ENCODE assay signal across 9 mouse cellular contexts in the genomic region with DNA sequence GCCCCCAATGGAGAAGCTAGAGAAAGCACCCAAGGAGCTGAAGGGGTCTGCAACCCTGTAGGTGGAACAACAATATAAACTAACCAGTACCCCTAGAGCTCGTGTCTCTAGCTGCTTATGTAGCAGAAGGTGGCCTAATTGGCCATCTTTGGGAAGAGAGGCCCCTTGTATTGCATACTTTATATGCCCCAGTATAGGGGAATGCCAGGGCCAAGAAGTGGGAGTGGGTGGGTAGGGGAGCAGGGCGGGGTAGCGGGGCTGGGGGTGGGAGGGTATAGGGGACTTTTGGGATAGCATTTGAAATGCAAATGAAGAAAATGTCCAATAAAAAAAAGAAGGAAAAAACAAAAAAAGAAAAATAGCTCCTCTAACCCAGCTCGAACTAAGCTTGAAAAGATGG. TPM values are rescaled to one million over a fixed set of nuclear protein-coding genes. Genes with fewer than 3 reads are reported as not detected.
A peak's percentile ranks its signal among the peaks of the same experiment; 100 is the strongest.
DNase-seq lines count a peak whose midpoint lies in the region; ATAC-seq and TF ChIP-seq lines count a peak whose summit lies in the region.
"Not testable (repeated sequence)": the region's sequence is repeated elsewhere in the genome, so short reads cannot be mapped to it uniquely, and the experiment has no call there.
"Had no signal": no experiment of that assay in that cellular context is flagged by ENCODE, and none has a peak within 500 bp of the region (broad histone marks: within the 10 kb centered on the region; RNA-seq: fewer than 3 reads in every experiment).

No protein-coding gene starts in this region.

- in situ Hi-C loops in ES-E14 (cut with MboI; ENCODE audit: low sequenced_read_pairs in 2 of 2, unreplicated experiment in 2 of 2) = not testable (repeated sequence)

- ATAC-seq in hindbrain, embryonic 13.5 days (ENCODE audit: low FRiP score) = peak; percentile 47
- 0 out of 2 replicates have a peak, but pooled peaks have one; percentile 11 for ATAC-seq in kidney, embryonic 15.5 days (replicated peaks; ENCODE audit: low FRiP score)
- not testable (repeated sequence) for ATAC-seq in liver, embryonic 11.5 days (replicated peaks; ENCODE audit: low FRiP score); lung, postnatal 0 days
- peak; percentile 51; the same call in 1 of the 2 replicates for ATAC-seq in neural tube, embryonic 11.5 days (ENCODE audit: insufficient read depth, low FRiP score, low TSS enrichment)

- DNase-seq in ES-E14 (ENCODE audit: low read depth, low spot score); forebrain, embryonic 10.5 days (ENCODE audit: extremely low spot score, low spot score); heart, embryonic 10.5 days (ENCODE audit: low spot score); liver, embryonic 11.5 days (ENCODE audit: low spot score); lung, postnatal 0 days (ENCODE audit: low spot score); neural tube, embryonic 11.5 days (ENCODE audit: low spot score): not testable (repeated sequence)

- TF ChIP-seq CTCF in lung, postnatal 0 days (IDR thresholded peaks at IDR 0.05) = not testable (repeated sequence)

- not testable (repeated sequence) for H3K9me3 ChIP-seq in ES-E14 (ENCODE audit: control insufficient read depth, insufficient read depth, low read depth, low read length); forebrain, embryonic 10.5 days; heart, embryonic 10.5 days; hindbrain, embryonic 13.5 days; kidney, embryonic 15.5 days (replicated peaks); liver, embryonic 11.5 days (ENCODE audit: control insufficient read depth, low read length); lung, postnatal 0 days (ENCODE audit: low read length); neural tube, embryonic 11.5 days (ENCODE audit: control insufficient read depth, low read length)

- H3K4me1 ChIP-seq in ES-E14 (ENCODE audit: control insufficient read depth in 2 of 2, insufficient read depth in 2 of 2, low read length in 2 of 2, poor library complexity in 1 of 2); heart, embryonic 10.5 days; kidney, embryonic 15.5 days; liver, embryonic 11.5 days (replicated peaks; ENCODE audit: control insufficient read depth, insufficient read depth, low read length); lung, postnatal 0 days (ENCODE audit: insufficient read depth, low read depth, low read length); neural tube, embryonic 11.5 days (ENCODE audit: control insufficient read depth, insufficient read depth, low read length): not testable (repeated sequence)
- H3K4me1 ChIP-seq in forebrain, embryonic 10.5 days = peaks cover 16% of the 10 kb centered on the region
- peaks cover 32% of the 10 kb centered on the region for H3K4me1 ChIP-seq in hindbrain, embryonic 13.5 days (replicated peaks)

- WGBS in forebrain, embryonic 10.5 days = 44% methylated on average over 4 of the region's 4 CpGs
- 49% methylated on average over 4 of the region's 4 CpGs for WGBS in heart, embryonic 10.5 days
- WGBS in hindbrain, embryonic 13.5 days = 31% methylated on average over 4 of the region's 4 CpGs
- 43% methylated on average over 4 of the region's 4 CpGs for WGBS in kidney, embryonic 15.5 days
- WGBS in liver, embryonic 11.5 days = 52% methylated on average over 4 of the region's 4 CpGs
- 44% methylated on average over 4 of the region's 4 CpGs for WGBS in lung, postnatal 0 days
- WGBS in neural tube, embryonic 11.5 days = 53% methylated on average over 4 of the region's 4 CpGs

- not testable (repeated sequence) for H3K27ac ChIP-seq in ES-E14 (ENCODE audit: insufficient read depth, low read depth, low read length, poor library complexity, severe bottlenecking); liver, embryonic 11.5 days (ENCODE audit: low read depth, low read length); lung, postnatal 0 days (ENCODE audit: low read length); neural tube, embryonic 11.5 days (ENCODE audit: low read depth, low read length)
- peak overlapping the region; percentile 92 for H3K27ac ChIP-seq in forebrain, embryonic 10.5 days
- H3K27ac ChIP-seq in heart, embryonic 10.5 days = peak overlapping the region; percentile 84
- peak overlapping the region; percentile 95 for H3K27ac ChIP-seq in hindbrain, embryonic 13.5 days
- peak overlapping the region; percentile 95; the same call in 1 of the 2 replicates for H3K27ac ChIP-seq in kidney, embryonic 15.5 days

- peaks cover 91% of the 10 kb centered on the region for H3K27me3 ChIP-seq in forebrain, embryonic 10.5 days (ENCODE audit: poor library complexity, severe bottlenecking)
- H3K27me3 ChIP-seq in heart, embryonic 10.5 days (ENCODE audit: insufficient read depth, poor library complexity, severe bottlenecking) = peaks cover 51% of the 10 kb centered on the region; the same call in 1 of the 2 replicates
- H3K27me3 ChIP-seq in hindbrain, embryonic 13.5 days = peaks cover 74% of the 10 kb centered on the region
- peaks cover 49% of the 10 kb centered on the region for H3K27me3 ChIP-seq in kidney, embryonic 15.5 days
- H3K27me3 ChIP-seq in liver, embryonic 11.5 days (replicated peaks; ENCODE audit: control insufficient read depth, insufficient read depth, low read length) = peaks cover 29% of the 10 kb centered on the region
- H3K27me3 ChIP-seq in lung, postnatal 0 days (replicated peaks; ENCODE audit: insufficient read depth, low read length); neural tube, embryonic 11.5 days (ENCODE audit: control insufficient read depth, insufficient read depth, low read length): not testable (repeated sequence)

- peak overlapping the region; percentile 83; the same call in 1 of the 2 replicates for H3K9ac ChIP-seq in ES-E14 (ENCODE audit: insufficient read depth, low read depth, low read length, poor library complexity, severe bottlenecking)
- H3K9ac ChIP-seq in hindbrain, embryonic 13.5 days; kidney, embryonic 15.5 days; liver, embryonic 11.5 days (ENCODE audit: low read depth, low read length); lung, postnatal 0 days (replicated peaks; ENCODE audit: low read depth); neural tube, embryonic 11.5 days (ENCODE audit: low read length): not testable (repeated sequence)

- H3K4me3 ChIP-seq in ES-E14 (ENCODE audit: insufficient read depth in 1 of 2, low read depth in 1 of 2, low read length in 2 of 2, poor library complexity in 1 of 2, severe bottlenecking in 1 of 2) = peak overlapping the region; percentile 52 to 66
- peak overlapping the region; percentile 45 for H3K4me3 ChIP-seq in forebrain, embryonic 10.5 days
- peak overlapping the region; percentile 45 for H3K4me3 ChIP-seq in heart, embryonic 10.5 days
- H3K4me3 ChIP-seq in hindbrain, embryonic 13.5 days; lung, postnatal 0 days (ENCODE audit: low read depth, low read length); neural tube, embryonic 11.5 days (ENCODE audit: low read depth, low read length): not testable (repeated sequence)
- H3K4me3 ChIP-seq in kidney, embryonic 15.5 days (replicated peaks) = peak overlapping the region; percentile 31
- H3K4me3 ChIP-seq in liver, embryonic 11.5 days (ENCODE audit: low read depth, low read length) = peak overlapping the region; percentile 34

- H3K4me2 ChIP-seq in hindbrain, embryonic 13.5 days = peak overlapping the region; percentile 50; the same call in 1 of the 2 replicates
- peak overlapping the region; percentile 56 for H3K4me2 ChIP-seq in kidney, embryonic 15.5 days
- H3K4me2 ChIP-seq in liver, embryonic 11.5 days = peak overlapping the region; percentile 35
- peak overlapping the region; percentile 36 for H3K4me2 ChIP-seq in lung, postnatal 0 days (replicated peaks; ENCODE audit: low read depth, low read length)
- not testable (repeated sequence) for H3K4me2 ChIP-seq in neural tube, embryonic 11.5 days (ENCODE audit: low read depth)

- not testable (repeated sequence) for H3K36me3 ChIP-seq in ES-E14 (ENCODE audit: control insufficient read depth, insufficient read depth, low read length, poor library complexity, severe bottlenecking); liver, embryonic 11.5 days (ENCODE audit: control insufficient read depth, insufficient read depth, low read length); lung, postnatal 0 days (ENCODE audit: insufficient read depth, low read length); neural tube, embryonic 11.5 days (ENCODE audit: control insufficient read depth, insufficient read depth, low read length)
- peaks cover 34% of the 10 kb centered on the region for H3K36me3 ChIP-seq in forebrain, embryonic 10.5 days (replicated peaks)
- peaks cover 16% of the 10 kb centered on the region for H3K36me3 ChIP-seq in heart, embryonic 10.5 days
- peaks cover 16% of the 10 kb centered on the region for H3K36me3 ChIP-seq in hindbrain, embryonic 13.5 days
- H3K36me3 ChIP-seq in kidney, embryonic 15.5 days = peaks cover 26% of the 10 kb centered on the region

- TF ChIP-seq EP300 in lung, postnatal 0 days (IDR thresholded peaks at IDR 0.05) = not testable (repeated sequence)

RNA-seq across cellular contexts. Expression of gene Tspyl2, which starts 6.1 kb away (rescaled TPM):
- total RNA-seq in ES-E14 (2012; rRNA removed) = 28.7 and 35.9 TPM in 2 replicates
- polyA plus RNA-seq in forebrain, embryonic 10.5 days (2016; fragmentation: Nextera tagmentation; extraction: Ambion mirVana) = 29.8 and 31.7 TPM in 2 replicates
- 19.4 and 29.2 TPM in 2 replicates for polyA plus RNA-seq in heart, embryonic 10.5 days (2016; fragmentation: Nextera tagmentation; extraction: Ambion mirVana)
- polyA plus RNA-seq in hindbrain, embryonic 13.5 days (2015; fragmentation: Nextera tagmentation; extraction: Ambion mirVana) = 55.6 and 56.5 TPM in 2 replicates
- 30.3 and 35.4 TPM in 2 replicates for polyA plus RNA-seq in kidney, embryonic 15.5 days (2015; fragmentation: Nextera tagmentation; extraction: Ambion mirVana)
- polyA plus RNA-seq in liver, embryonic 11.5 days (2014; fragmentation: Nextera tagmentation; extraction: Ambion mirVana) = 14.6 and 16.1 TPM in 2 replicates
- 13.5 and 14.0 TPM in 2 replicates for polyA plus RNA-seq in lung, postnatal 0 days (2015; fragmentation: Nextera tagmentation; extraction: Ambion mirVana)
- 32.3 and 34.4 TPM in 2 replicates for polyA plus RNA-seq in neural tube, embryonic 11.5 days (2014; fragmentation: Nextera tagmentation; extraction: Ambion mirVana)

RNA-seq across cellular contexts. Expression of gene Kantr, which starts 8.8 kb away (rescaled TPM):
- total RNA-seq in ES-E14 (2012; rRNA removed) = 3.7 and 3.9 TPM in 2 replicates
- polyA plus RNA-seq in forebrain, embryonic 10.5 days (2016; fragmentation: Nextera tagmentation; extraction: Ambion mirVana) = 14.2 and 16.0 TPM in 2 replicates
- polyA plus RNA-seq in heart, embryonic 10.5 days (2016; fragmentation: Nextera tagmentation; extraction: Ambion mirVana) = 9.2 and 15.3 TPM in 2 replicates
- 26.5 and 26.6 TPM in 2 replicates for polyA plus RNA-seq in hindbrain, embryonic 13.5 days (2015; fragmentation: Nextera tagmentation; extraction: Ambion mirVana)
- polyA plus RNA-seq in kidney, embryonic 15.5 days (2015; fragmentation: Nextera tagmentation; extraction: Ambion mirVana) = 16.8 and 17.8 TPM in 2 replicates
- 9.4 and 9.5 TPM in 2 replicates for polyA plus RNA-seq in liver, embryonic 11.5 days (2014; fragmentation: Nextera tagmentation; extraction: Ambion mirVana)
- polyA plus RNA-seq in lung, postnatal 0 days (2015; fragmentation: Nextera tagmentation; extraction: Ambion mirVana) = 5.9 and 6.6 TPM in 2 replicates
- 17.0 and 17.8 TPM in 2 replicates for polyA plus RNA-seq in neural tube, embryonic 11.5 days (2014; fragmentation: Nextera tagmentation; extraction: Ambion mirVana)

RNA-seq across cellular contexts. Expression of gene Gpr173, which starts 32.4 kb away (rescaled TPM):
- total RNA-seq in ES-E14 (2012; rRNA removed) = 2.2 and 3.0 TPM in 2 replicates
- polyA plus RNA-seq in forebrain, embryonic 10.5 days (2016; fragmentation: Nextera tagmentation; extraction: Ambion mirVana) = 4.2 and 4.6 TPM in 2 replicates
- 2.2 and 3.0 TPM in 2 replicates for polyA plus RNA-seq in heart, embryonic 10.5 days (2016; fragmentation: Nextera tagmentation; extraction: Ambion mirVana)
- 8.9 and 10.1 TPM in 2 replicates for polyA plus RNA-seq in hindbrain, embryonic 13.5 days (2015; fragmentation: Nextera tagmentation; extraction: Ambion mirVana)
- 3.8 and 4.2 TPM in 2 replicates for polyA plus RNA-seq in kidney, embryonic 15.5 days (2015; fragmentation: Nextera tagmentation; extraction: Ambion mirVana)
- 1.0 and 1.4 TPM in 2 replicates for polyA plus RNA-seq in liver, embryonic 11.5 days (2014; fragmentation: Nextera tagmentation; extraction: Ambion mirVana)
- 1.1 TPM in 2 replicates for polyA plus RNA-seq in lung, postnatal 0 days (2015; fragmentation: Nextera tagmentation; extraction: Ambion mirVana)
- polyA plus RNA-seq in neural tube, embryonic 11.5 days (2014; fragmentation: Nextera tagmentation; extraction: Ambion mirVana) = 5.8 and 6.1 TPM in 2 replicates
- polyA plus RNA-seq: G1E had no signal
